Mouse (Mus musculus) left cerebral cortex, adult 2 months (tissue): ENCODE measurements around the gene Mettl8. TPM values are rescaled to one million over a fixed set of nuclear protein-coding genes. Genes with fewer than 3 reads are reported as not detected.
A peak's percentile ranks its signal among the peaks of the same experiment; 100 is the strongest.

Source experiments
- DNase-seq, 2 experiments: peaks; one replicate each; pipeline ENCODE4 v3.0.0; 2021 to 2022; ENCODE audit warnings: low spot score in 2 of 2, mixed read lengths in 1 of 2; ENCODE audit errors: extremely low spot score in 1 of 2
- H3K27ac ChIP-seq: fragments of 200-600 bp; 2 replicates; pipeline ENCODE4 v1.8.1; 2022
- H3K4me3 ChIP-seq: fragments of 200-600 bp; 2 replicates; pipeline ENCODE4 v1.8.1; 2022
- CTCF ChIP-seq: fragments of 200-600 bp; IDR thresholded peaks from 2 replicates; pipeline ENCODE4 v1.8.1; 2022; ENCODE audit warnings: antibody characterized with exemption, mild to moderate bottlenecking, moderate library complexity
- intact Hi-C: fragments of 180-260 bp; cut with DNase I; formaldehyde crosslinking; loops from one replicate; pipeline ENCODE4 v1.15.1; 2025
- long read RNA-seq, 2 experiments: library from polyadenylated mRNA; stranded (forward); transcript quantifications; one replicate each; pipeline ENCODE4 v2.0.0; 2021; ENCODE audit warnings: borderline mapping rate in 2 of 2
- total RNA-seq, 2 experiments: library from RNA; stranded (reverse); gene quantifications; 2 replicates each; pipeline ENCODE4 v1.2.3; 2021

The Mettl8 gene
- 10 to 100 TPM; 11.9 to 16.9 TPM for total RNA-seq
- long read RNA-seq, experiment 1, transcript Mettl8-204 (10 exons, 2,347 nt), result major isoform, 14 of 21 reads
- long read RNA-seq, experiment 1, partial matches to known transcripts, result 1 of 21 reads
- long read RNA-seq, experiment 1, other reads (novel, unspliced or antisense), result 6 of 21 reads
- long read RNA-seq, experiment 2, transcript Mettl8-204 (10 exons, 2,347 nt), result major isoform, 10 of 13 reads
- long read RNA-seq, experiment 2, partial matches to known transcripts, result 0 of 13 reads
- long read RNA-seq, experiment 2, other reads (novel, unspliced or antisense), result 3 of 13 reads

DNA sequence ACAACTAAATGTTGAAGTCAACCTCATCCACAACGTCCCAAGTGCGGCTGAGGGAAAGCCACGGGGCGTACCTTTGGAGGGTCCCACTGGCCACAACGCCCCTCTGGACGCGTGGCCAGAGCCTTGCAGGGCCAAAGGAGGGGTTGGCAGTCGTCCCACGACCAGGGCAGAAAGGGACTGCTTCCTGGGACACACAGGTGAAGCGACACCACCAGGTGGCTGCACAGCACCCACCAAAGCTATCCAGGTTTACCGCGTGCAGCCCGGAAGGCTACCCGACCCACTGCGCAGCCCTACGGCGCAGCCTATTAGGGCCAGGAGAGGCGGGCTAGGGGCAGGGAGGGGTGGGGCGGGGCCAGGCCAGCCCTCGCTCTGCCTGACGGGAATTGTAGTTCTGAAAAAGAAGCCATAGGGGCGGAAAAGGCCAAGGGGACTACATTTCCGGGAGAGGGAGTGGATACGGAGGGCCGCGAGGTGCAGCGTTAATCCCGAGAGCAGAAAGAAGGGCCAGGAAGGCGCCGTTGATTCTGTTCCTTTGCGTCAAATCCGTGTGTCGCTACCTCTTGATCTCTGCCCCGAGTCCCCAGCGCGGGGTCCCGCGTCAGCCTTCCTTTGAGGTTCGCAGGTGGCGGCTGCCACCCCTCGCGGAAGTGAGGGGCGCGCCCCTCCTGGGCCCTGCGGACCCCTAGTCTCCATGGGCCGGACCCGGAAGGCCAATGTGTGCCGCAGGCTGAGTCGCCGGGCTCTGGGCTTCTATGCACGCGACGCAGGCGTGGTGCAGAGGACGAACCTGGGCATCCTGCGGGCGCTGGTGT, at the start of gene Mettl8, which contains the start of gene Dcaf17:
TSS of gene Mettl8 (minus strand) at position 284 of the 815 bp plus-strand sequence.
TSS of gene Dcaf17 (plus strand) at position 29 of the 815 bp plus-strand sequence.
- DNase-seq, result peak; percentile 88 to 89
- intact Hi-C loops, result no loop called here
- H3K4me3 ChIP-seq, result peak within 1 kb of the TSS; percentile 95
- H3K27ac ChIP-seq, result peak within 1 kb of the TSS; percentile 95
- TF ChIP-seq CTCF, result peak; percentile 30

DNA sequence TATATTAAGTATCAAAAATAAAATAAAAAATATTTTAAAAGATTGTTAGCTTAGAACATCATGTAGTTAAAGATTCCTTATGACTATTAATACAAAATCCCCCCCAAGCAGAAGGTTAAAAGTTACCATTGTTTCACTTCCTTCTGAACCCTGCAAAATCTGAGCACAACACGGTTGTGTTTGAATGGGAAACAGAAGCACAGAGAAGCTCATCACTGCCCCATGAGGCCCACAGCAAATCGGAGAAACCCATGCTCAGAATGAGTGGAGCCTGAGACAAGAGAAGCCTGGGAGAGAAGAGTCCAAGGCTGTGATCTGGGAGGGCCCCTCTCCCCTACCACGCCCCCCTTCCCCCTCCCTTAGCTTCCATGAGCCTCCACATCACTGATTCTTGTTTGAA, 49.3 kb upstream of the Mettl8 start:
- Histone ChIP-seq H3K4me3 (no peak overlapping the region), H3K27ac (no peak overlapping the region)
- no peak for DNase-seq
- intact Hi-C loops, result no loop called here
- no peak for TF ChIP-seq CTCF

DNA sequence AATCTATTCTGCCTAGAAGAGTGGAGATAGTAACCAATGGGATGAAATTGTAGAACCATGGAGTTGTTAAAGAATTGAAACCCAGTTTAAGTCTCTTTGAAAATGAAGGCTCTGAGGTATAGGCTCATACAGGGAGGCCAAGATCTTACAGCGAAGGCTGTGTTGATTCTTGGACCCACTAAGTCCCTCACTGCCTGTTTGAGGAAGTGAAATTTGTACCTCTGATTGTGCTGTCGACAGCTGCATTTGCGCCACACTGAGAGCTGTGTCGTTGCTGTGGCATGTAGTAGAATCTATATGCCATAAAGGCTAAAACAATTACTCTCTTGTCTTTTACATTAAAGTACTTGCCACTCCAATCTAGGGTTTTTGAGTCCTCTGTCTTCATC, 47.9 kb upstream of the Mettl8 start:
- H3K4me3 ChIP-seq, result no peak overlapping the region
- no peak overlapping the region for H3K27ac ChIP-seq
- no peak for TF ChIP-seq CTCF
- intact Hi-C loops, result no loop called here
- no peak for DNase-seq

DNA sequence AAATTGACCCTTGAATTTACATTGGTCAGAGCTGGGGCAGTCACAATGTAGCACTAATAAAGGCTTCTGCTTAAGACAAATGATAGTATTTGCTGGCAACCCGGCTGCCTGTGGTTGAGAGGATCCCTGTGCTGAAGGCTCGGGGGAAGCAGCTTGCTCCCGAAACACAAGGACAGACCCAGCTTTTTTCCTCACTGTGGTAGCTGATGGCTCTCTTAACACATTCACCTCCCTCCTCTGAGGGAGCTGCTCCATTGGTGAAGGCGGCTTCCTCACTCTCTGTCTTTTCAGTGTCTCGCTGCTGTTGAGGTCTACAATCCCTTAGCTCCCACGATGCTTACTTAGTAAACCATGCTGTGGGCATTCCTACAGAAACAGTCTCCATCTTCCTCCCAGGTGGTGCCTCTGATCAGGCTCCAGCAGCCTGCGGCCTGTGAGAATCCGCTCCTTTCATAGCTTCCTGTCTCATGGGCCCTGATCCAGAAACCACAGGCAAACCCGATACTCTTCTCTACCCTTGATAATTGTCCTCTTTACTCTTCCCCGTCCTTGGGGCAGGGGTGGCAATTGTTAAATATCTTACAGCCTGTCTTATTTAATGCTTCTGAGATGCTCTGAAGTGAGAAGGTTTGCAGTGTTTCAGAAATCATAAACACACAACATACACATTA, 47.4 kb upstream of the Mettl8 start:
- DNase-seq, result no peak
- intact Hi-C loops, result no loop called here

DNA sequence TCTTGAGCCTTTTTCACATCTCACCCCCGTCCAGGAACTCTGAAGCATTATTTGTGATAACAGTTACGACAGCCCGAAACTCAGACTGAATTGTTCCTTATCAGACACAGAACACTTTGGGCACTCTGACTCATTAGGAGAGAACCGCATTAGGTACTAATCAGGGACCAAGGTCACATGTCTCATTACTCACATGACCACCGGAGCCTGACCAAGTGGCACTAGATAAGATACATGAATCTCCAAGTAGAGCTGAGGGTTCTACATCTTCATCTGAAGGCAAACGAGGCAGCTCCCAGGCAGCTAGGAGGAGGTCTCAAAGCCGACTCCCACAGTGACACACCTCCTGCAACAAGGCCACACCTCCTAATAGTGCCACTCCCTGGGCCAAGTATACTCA, 40.8 kb upstream of the Mettl8 start:
- no peak overlapping the region for H3K4me3 ChIP-seq
- no peak for TF ChIP-seq CTCF
- DNase-seq, result no peak
- H3K27ac ChIP-seq, result no peak overlapping the region
- intact Hi-C loops, result no loop called here

More for the DNA sequence above, 47.4 kb upstream of the Mettl8 start:
- H3K4me3 ChIP-seq, result no peak overlapping the region
- no peak overlapping the region for H3K27ac ChIP-seq
- TF ChIP-seq CTCF, result no peak

DNA sequence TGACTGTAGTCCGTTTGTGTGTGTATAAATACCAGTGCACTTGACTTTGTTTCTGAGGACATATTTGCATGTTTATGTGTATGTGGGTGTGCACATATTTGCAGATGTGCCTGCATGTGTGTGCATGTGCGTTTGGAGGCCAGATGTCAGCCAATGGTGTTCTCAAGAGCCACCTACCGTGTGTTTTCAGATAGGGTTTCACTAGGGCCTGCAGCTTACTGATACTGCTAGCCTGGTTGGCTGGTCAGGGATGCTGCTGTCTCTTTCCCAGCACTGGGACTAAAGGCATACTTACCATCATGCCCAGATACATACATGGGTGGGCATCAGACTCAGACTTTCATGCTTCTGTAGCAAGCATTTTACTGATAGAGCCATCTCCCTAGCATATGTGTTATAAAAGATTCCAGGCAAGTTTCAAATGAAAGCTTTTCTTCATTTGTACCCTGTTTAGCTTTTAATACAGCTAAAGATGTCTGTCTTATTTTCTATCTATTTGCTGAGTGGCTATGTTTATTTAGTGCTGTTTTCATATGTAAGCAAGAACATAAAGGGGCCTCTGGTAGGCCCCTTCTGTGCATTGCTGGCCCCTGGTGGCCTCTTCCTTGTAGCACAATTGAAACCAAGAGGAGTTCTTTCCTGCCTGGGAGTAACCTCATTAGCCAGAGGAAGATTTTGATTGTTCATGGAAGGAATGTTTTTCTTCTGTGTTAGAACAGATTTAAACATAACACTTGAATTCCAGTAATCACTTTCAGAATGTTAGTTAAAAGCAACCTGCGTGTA, 35.5 kb upstream of the Mettl8 start:
- Histone ChIP-seq H3K4me3 (no peak overlapping the region), H3K27ac (no peak overlapping the region)
- DNase-seq, result no peak
- peak; percentile 48 for TF ChIP-seq CTCF
- intact Hi-C loops, result no loop called here

DNA sequence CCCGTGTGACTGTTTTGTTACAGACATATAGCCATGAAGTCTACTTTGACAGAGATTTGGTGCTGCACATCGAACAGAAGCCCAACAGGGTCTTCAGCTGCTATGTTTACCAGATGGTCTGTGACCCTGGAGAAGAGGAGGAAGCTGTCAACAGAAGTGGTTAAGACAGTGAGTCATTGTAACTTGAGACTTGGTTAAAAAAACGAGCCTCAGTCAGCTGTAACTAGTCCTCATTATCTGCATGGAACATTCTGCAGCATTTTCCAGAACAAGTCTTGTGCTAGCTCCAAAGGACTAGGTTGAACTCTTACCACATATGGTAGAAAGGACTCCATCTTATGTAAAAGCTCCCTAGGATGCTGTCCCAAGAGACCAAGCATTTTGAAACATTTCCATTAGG, 34.4 kb upstream of the Mettl8 start:
- TF ChIP-seq CTCF, result no peak
- no peak for DNase-seq
- no peak overlapping the region for H3K27ac ChIP-seq
- intact Hi-C loops, result no loop called here
- no peak overlapping the region for H3K4me3 ChIP-seq

DNA sequence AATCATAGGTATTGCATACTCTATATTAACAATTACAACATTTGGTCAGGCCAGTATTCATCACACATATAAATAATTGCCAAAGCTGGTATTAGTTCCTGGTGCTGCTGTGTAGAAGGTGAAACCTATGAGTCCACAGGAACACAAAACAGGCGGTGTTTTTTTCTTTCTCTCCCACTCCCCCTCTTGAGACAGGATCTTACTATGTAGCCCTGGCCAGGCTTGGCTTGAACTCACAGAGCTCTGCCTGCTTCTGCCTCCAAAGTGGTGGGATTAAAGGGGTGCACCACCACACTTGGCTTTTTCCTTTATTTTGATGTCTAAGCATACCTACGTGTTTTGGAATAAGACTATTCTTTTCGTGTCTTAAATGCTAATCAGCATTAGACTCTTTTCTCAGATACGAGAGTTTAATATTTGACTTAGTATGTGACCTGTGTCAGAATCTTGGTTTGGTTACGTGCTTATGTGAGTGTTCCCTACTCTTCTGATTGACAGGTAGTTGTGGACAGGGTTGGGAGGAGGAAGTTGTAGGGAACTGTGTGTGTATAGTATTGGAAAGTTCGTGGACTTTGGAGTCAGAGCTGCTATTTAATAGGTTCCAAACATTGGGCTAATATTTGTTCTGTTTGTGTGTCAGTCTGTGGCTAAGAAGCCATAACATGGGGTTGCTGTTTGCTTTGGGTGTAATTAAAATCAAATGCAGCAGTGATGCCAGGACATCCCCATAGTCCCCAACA, 28.2 kb upstream of the Mettl8 start:
- intact Hi-C loops, result no loop called here
- TF ChIP-seq CTCF, result no peak
- Histone ChIP-seq H3K4me3 (no peak overlapping the region), H3K27ac (no peak overlapping the region)
- no peak for DNase-seq

DNA sequence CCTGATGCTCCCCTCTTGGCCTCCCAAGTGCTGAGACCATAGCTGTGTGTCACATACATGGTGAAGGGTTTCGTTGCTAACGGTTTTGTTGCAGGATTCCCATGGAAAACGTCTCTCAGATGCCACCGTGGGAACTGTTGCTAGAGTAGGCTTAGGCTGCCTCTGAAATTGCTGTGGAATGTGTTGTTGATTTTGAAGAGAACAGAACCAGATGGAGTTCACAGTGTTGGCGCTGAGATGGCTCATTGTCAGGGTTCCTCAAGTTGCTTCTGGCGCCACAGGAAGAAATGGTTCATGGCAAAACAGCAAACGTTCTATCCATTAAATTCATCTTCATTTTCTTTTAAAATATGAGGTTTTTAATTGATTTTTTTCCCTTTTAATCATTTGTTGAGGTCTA, 27.0 kb upstream of the Mettl8 start:
- no peak for DNase-seq
- intact Hi-C loops, result no loop called here
- TF ChIP-seq CTCF, result no peak
- Histone ChIP-seq H3K4me3 (no peak overlapping the region), H3K27ac (no peak overlapping the region)

DNA sequence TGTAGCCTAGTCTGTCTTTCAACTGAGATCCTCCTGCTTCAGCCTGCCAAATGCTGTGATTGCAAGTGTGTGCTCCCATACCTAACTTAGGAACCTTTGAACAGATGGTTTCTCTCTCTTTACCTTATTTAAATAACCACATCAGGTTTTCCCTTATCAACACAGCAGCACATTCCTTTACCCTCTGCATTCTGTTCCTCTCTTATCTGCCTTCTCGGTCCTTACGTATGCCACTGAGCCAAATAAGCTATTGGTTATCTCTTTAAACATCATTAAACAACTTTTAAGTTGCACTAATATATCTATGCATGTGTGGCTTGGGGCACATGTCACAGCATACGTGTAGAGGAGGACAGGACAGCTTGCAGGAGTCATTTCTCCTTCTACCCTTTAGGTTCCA, 18.4 kb upstream of the Mettl8 start:
- no peak for TF ChIP-seq CTCF
- no peak overlapping the region for H3K4me3 ChIP-seq
- intact Hi-C loops, result no loop called here
- H3K27ac ChIP-seq, result no peak overlapping the region
- no peak for DNase-seq

DNA sequence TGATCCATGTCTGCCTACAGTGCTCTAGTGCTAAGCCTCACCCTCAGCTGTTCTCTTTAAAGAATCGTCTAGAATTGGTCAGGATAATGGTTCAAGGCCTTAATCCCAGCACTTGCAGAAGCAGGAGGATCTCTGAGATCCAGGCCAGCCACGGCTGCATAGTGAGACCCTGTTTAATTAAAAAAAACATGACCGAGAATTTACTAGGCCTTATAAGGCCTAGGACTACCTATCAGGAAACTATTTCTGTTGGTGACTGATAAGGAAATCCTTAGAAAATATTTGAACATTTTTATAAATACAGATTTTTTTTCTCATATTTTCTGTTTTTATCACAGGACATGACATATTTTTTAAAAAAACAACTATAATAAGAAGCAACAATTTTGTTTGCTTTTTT, 17.9 kb upstream of the Mettl8 start:
- H3K4me3 ChIP-seq, result no peak overlapping the region
- no peak overlapping the region for H3K27ac ChIP-seq
- intact Hi-C loops, result no loop called here
- no peak for TF ChIP-seq CTCF
- no peak for DNase-seq
